Mouse (Mus musculus) A20 (cell line): ENCODE results near the gene Crabp2.

Experiments used
- DNase-seq: peaks from one replicate; pipeline ENCODE4 v3.0.0-alpha.2; 2011; ENCODE audit warnings: low read depth, low spot score

Gene Crabp2

GRCm38 (mm10) chr3:87958476-87958875 lies 10.0 kb downstream of the Crabp2 start:
- DNase-seq, result no peak

- DNase-seq, result no peak
Observed at GRCm38 (mm10) chr3:87958967-87959366, 10.5 kb downstream of the Crabp2 start.

GRCm38 (mm10) chr3:87959371-87959770 lies 10.9 kb downstream of the Crabp2 start:
- no peak for DNase-seq

- DNase-seq, result no peak
Observed at GRCm38 (mm10) chr3:87960191-87960585, 11.7 kb downstream of the Crabp2 start.

GRCm38 (mm10) chr3:87960586-87961191 lies 12.2 kb downstream of the Crabp2 start:
- peak; percentile 78 for DNase-seq

GRCm38 (mm10) chr3:87970184-87970938 lies 21.9 kb downstream of the Crabp2 start:
- DNase-seq, result peak; percentile 69

- DNase-seq, result no peak
Observed at GRCm38 (mm10) chr3:87970939-87971488, 22.5 kb downstream of the Crabp2 start, which contains the start of gene Nes. TSS of gene Nes (plus strand) at chr3:87971078.

GRCm38 (mm10) chr3:87971489-87972202 lies 23.2 kb downstream of the Crabp2 start:
- no peak for DNase-seq

GRCm38 (mm10) chr3:87972203-87972664 lies 23.8 kb downstream of the Crabp2 start:
- no peak for DNase-seq

- peak; percentile 26 for DNase-seq
Observed at GRCm38 (mm10) chr3:87972776-87973175, 24.3 kb downstream of the Crabp2 start.

- DNase-seq, result no peak
Observed at GRCm38 (mm10) chr3:87973593-87974380, 25.3 kb downstream of the Crabp2 start.

GRCm38 (mm10) chr3:87974381-87974987 lies 26.0 kb downstream of the Crabp2 start:
- DNase-seq, result no peak

- no peak for DNase-seq
Observed at GRCm38 (mm10) chr3:87979493-87979892, 31.0 kb downstream of the Crabp2 start.

GRCm38 (mm10) chr3:87980085-87980484 lies 31.6 kb downstream of the Crabp2 start:
- no peak for DNase-seq

GRCm38 (mm10) chr3:87980728-87981127 lies 32.3 kb downstream of the Crabp2 start:
- DNase-seq, result no peak

- DNase-seq, result no peak
Observed at GRCm38 (mm10) chr3:87981214-87981760, 32.8 kb downstream of the Crabp2 start.

GRCm38 (mm10) chr3:87981894-87982835 lies 33.7 kb downstream of the Crabp2 start:
- DNase-seq, result no peak

GRCm38 (mm10) chr3:87982836-87983601 lies 34.6 kb downstream of the Crabp2 start:
- DNase-seq, result peak; percentile 36

- DNase-seq, result no peak
Observed at GRCm38 (mm10) chr3:87983627-87984026, 35.2 kb downstream of the Crabp2 start.
